Mouse (Mus musculus): ENCODE results near the gene Sar1a. TPM values are rescaled to one million over a fixed set of nuclear protein-coding genes. Genes with fewer than 3 reads are reported as not detected.

Sar1a gene
- 189 to 231 TPM (median 229 TPM) in 3 replicates for total RNA-seq (2017)

DNA sequence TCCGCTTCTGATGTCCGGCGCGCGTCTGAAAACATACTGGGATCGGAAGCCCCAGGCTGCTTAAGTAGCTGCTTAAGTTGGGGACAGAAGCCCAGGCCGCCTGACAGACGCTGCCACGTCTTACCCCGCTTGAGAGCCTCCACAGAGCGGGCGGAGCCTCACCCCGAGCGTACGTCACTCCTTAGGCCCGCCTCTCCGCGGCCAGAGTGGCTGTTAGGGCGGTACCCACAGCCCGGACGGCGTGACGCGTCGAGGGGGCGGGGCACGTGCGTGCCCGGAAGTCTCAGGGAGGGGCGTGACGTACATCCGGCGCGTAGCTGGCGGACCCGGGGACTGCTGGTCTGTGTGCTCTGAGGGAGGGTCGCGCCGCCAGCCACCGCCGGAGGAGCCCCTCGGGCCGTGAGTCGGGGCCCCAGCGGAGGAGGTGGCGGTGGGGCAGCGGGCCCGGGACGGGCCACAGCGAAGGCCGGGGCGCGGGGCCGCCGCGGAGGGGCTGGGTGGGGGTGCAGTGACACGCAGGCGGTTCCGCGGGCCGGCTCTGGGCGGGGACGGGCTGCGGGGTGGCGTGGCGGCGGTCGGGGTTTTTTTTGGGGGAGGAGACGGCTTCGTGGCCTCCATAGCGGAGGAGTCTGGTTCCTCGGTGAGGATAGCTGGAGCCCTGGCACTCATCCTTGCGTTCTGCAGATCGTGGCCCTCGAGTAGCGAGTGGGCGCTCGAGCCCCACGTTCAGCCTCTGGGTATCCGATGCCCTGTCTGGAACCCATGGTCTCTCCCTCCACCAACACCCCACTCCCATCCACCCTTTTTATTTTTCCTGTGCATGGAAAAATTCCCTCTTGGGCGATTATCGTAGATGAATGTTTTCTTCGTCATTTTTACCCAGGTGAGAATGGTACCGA lies at the start of gene Sar1a:
Sar1a (plus strand) TSS at position 285 of the 899 bp plus-strand sequence.
- ATAC-seq (replicated peaks; ENCODE audit: insufficient number of reproducible peaks, low FRiP score, low TSS enrichment, poor library complexity, severe bottlenecking), result peak; percentile 98

GRCm38 (mm10) chr10:61632445-61632844 lies 47.7 kb upstream of the Sar1a start:
- no peak for ATAC-seq (replicated peaks; ENCODE audit: insufficient number of reproducible peaks, low FRiP score, low TSS enrichment, poor library complexity, severe bottlenecking)

DNA sequence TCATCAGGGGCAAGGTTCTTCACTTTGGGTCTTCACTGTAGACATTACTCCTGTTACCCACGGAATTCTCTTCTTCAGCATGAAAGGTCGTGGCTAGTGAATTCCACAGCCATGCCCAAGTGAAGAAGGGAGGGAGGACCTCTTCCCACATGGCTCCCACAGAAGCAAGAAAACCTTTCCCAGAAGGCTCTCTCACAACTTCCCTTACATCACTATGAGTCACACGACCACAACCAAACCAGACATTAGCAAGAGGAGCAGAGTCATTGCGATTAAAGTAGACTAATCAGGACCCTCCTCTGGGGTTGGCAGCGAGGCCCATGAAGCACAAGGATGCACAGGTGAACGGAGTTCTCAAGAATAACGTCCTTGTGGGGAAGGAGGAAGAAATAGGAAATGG lies 43.0 kb upstream of the Sar1a start:
- no peak for ATAC-seq (replicated peaks; ENCODE audit: insufficient number of reproducible peaks, low FRiP score, low TSS enrichment, poor library complexity, severe bottlenecking)

- ATAC-seq (replicated peaks; ENCODE audit: insufficient number of reproducible peaks, low FRiP score, low TSS enrichment, poor library complexity, severe bottlenecking), result no peak
These were observed 39.7 kb upstream of the Sar1a start for GRCm38 (mm10) chr10:61640363-61640762.

DNA sequence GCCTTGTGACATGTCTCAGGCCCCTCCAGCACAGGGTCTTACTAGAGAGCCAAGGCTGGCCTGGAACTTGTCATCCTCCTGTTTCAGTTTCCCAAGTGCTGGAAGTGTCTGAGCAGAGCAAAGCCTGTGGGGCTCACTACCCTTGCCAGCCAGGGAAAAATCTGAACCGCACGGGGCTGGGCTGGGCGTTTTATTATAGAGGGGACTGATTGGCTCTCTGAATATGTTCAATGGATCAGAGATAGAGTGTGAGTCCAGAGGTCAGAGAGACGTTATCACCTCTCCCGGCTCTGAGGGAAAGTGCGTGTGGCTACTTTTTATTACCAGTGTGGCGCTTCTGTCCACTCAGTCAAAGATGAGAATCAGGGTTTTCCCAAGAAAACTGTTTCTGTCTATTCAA lies 33.5 kb upstream of the Sar1a start:
- ATAC-seq (replicated peaks; ENCODE audit: insufficient number of reproducible peaks, low FRiP score, low TSS enrichment, poor library complexity, severe bottlenecking), result no peak

GRCm38 (mm10) chr10:61647790-61648736 lies 32.0 kb upstream of the Sar1a start, which contains the start of gene Ppa1:
Ppa1 (plus strand) TSS chr10:61648552.
- ATAC-seq (replicated peaks; ENCODE audit: insufficient number of reproducible peaks, low FRiP score, low TSS enrichment, poor library complexity, severe bottlenecking), result peak; percentile 83

DNA sequence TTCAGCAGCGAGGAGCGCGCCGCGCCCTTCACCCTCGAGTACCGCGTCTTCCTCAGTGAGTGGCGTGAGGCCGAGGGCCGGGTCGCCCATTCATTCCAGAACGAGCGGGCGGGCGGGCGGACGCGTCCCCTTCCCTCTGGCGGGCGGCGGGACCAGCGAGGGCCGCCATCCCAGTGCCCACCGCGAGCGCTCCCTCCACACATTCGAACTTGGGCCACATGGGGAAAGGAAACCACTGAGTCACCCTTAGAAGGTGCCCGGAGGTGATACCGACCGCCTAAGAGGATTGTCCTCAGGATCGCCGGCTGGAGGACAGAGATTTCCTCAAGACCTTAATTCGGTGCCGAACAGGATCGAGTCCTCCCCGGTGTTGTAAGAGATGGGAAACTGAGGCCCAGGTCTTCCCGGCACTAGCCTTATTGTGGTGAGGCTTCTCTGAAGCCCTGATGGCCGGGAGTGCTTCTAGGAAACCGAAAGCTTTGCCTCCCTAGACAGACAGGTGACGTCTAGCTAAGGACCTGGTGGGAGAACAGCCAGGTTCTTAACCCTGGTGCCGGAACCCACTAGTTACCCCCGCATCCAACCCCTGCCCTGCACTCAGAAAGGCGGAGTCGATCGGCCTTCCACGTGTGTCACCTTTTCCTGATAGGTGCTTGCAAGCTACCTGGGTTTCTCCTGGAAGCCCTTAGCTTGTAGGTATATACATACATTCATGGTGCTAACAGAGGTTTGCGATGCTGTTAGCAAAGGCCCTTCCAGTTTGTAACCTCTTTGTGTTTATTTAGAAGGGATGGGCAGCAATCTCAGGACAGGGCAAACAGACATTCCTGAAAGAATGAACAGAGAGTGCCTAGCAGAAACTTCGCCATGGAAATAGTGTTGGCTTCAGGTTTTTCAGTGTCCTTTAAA lies 31.1 kb upstream of the Sar1a start:
- 0 out of 2 replicates have a peak, but pooled peaks have one; percentile 19 for ATAC-seq (replicated peaks; ENCODE audit: insufficient number of reproducible peaks, low FRiP score, low TSS enrichment, poor library complexity, severe bottlenecking)

GRCm38 (mm10) chr10:61654105-61654504 lies 26.0 kb upstream of the Sar1a start:
- ATAC-seq (replicated peaks; ENCODE audit: insufficient number of reproducible peaks, low FRiP score, low TSS enrichment, poor library complexity, severe bottlenecking), result no peak

- no peak for ATAC-seq (replicated peaks; ENCODE audit: insufficient number of reproducible peaks, low FRiP score, low TSS enrichment, poor library complexity, severe bottlenecking)
These were observed 25.4 kb upstream of the Sar1a start for GRCm38 (mm10) chr10:61654691-61655090.

- no peak for ATAC-seq (replicated peaks; ENCODE audit: insufficient number of reproducible peaks, low FRiP score, low TSS enrichment, poor library complexity, severe bottlenecking)
These were observed 24.9 kb upstream of the Sar1a start for GRCm38 (mm10) chr10:61655188-61655587.

DNA sequence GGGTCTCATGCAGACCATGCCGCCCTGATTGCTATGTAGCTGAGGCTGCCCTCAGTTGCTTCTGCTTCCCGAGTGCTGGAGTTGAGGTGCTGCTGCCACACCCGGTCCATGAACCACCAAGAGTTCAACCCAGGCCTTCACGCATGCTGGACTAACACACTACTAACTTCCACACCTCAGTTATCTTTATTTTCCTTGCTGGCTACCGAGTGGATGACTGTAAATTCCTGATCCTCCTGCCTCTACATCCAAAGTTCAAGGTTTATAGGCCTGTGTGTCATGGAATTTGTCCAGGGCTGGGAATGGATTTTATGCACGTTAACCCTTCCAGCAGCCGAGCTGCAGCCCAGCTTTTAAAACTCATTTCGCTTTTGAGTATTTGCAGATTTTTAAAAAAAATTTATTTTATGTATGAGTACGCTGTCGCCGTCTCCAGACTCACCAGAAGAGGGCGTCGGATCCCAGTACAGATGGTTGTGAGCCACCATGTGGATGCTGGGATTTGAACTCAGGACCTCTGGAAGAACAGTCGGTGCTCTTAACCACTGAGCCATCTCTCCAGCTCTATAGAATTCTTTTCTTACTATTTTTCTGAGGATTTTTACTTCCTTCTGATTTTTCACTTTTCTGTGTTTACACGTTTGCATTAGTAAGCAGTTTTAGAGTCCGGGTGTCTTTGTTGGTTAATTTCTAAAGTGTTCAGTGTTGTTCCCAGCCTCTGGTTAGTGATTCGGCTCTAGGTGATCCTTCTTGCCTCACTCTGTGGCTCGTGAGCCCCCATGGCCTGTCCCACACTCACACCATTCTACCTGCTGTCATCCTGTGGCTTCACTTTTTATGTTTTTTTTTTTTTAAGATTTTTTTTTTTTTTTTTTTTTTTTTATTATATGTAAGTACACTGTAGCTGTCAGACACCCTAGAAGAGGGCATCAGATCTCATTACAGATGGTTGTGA lies 22.9 kb upstream of the Sar1a start:
- no peak for ATAC-seq (replicated peaks; ENCODE audit: insufficient number of reproducible peaks, low FRiP score, low TSS enrichment, poor library complexity, severe bottlenecking)

- 0 out of 2 replicates have a peak, but pooled peaks have one; percentile 62 for ATAC-seq (replicated peaks; ENCODE audit: insufficient number of reproducible peaks, low FRiP score, low TSS enrichment, poor library complexity, severe bottlenecking)
These were observed 22.1 kb upstream of the Sar1a start for GRCm38 (mm10) chr10:61657985-61658384.

GRCm38 (mm10) chr10:61661887-61662286 lies 18.2 kb upstream of the Sar1a start:
- no peak for ATAC-seq (replicated peaks; ENCODE audit: insufficient number of reproducible peaks, low FRiP score, low TSS enrichment, poor library complexity, severe bottlenecking)

GRCm38 (mm10) chr10:61662391-61662988 lies 17.6 kb upstream of the Sar1a start:
- ATAC-seq (replicated peaks; ENCODE audit: insufficient number of reproducible peaks, low FRiP score, low TSS enrichment, poor library complexity, severe bottlenecking), result no peak

- ATAC-seq (replicated peaks; ENCODE audit: insufficient number of reproducible peaks, low FRiP score, low TSS enrichment, poor library complexity, severe bottlenecking), result no peak
These were observed 15.0 kb upstream of the Sar1a start for GRCm38 (mm10) chr10:61665111-61665510.

GRCm38 (mm10) chr10:61665651-61666050 lies 14.4 kb upstream of the Sar1a start:
- no peak for ATAC-seq (replicated peaks; ENCODE audit: insufficient number of reproducible peaks, low FRiP score, low TSS enrichment, poor library complexity, severe bottlenecking)

GRCm38 (mm10) chr10:61669289-61669688 lies 10.8 kb upstream of the Sar1a start:
- ATAC-seq (replicated peaks; ENCODE audit: insufficient number of reproducible peaks, low FRiP score, low TSS enrichment, poor library complexity, severe bottlenecking), result no peak
